Mouse (Mus musculus): ENCODE data around the gene Ankrd2. TPM values are rescaled to one million over a fixed set of nuclear protein-coding genes. Genes with fewer than 3 reads are reported as not detected.

Ankrd2 gene
- polyA plus RNA-seq, 1 experiment from 2014 or later = 0.42 TPM

DNA sequence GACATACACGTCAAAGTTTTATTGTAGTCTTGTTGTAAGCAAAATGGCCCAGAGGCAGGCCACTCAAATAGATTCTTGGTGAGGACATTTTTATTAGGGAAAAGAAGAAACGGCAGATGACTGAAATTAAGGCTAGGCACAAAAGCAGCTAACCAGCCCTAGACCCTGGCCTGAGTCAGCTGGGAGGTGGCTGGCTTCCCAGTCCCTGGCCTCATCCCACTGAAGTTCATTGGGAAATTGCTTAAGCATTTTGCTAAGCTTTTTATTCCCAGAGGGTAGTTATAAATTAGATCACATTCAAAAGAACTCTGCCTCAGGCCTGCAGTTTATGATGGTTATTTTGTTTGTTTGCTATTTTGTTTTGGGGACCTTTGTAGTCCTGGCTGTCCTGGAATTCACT is 20.1 kb downstream of the Ankrd2 start:
- WGBS = 79% methylated on average over 2 of the region's 2 CpGs
- Histone ChIP-seq H3K9ac (ENCODE audit: low read depth, low read length) (no peak overlapping the region), H3K4me2 (replicated peaks; ENCODE audit: low read depth) (no peak overlapping the region), H3K4me1 (replicated peaks; ENCODE audit: control insufficient read depth, insufficient read depth, low read length) (no peaks in the 10 kb centered on the region), H3K9me3 (ENCODE audit: control insufficient read depth) (no peaks in the 10 kb centered on the region), H3K36me3 (ENCODE audit: control insufficient read depth, insufficient read depth) (no peaks in the 10 kb centered on the region), H3K4me3 (ENCODE audit: low read depth, low read length) (no peak overlapping the region), H3K27me3 (replicated peaks; ENCODE audit: control insufficient read depth, insufficient read depth, low read length) (no peaks in the 10 kb centered on the region), H3K27ac (ENCODE audit: low read depth, low read length) (no peak overlapping the region)
- TF ChIP-seq CTCF (IDR thresholded peaks at IDR 0.05; ENCODE audit: low read depth) = no peak
- ATAC-seq = no peak

DNA sequence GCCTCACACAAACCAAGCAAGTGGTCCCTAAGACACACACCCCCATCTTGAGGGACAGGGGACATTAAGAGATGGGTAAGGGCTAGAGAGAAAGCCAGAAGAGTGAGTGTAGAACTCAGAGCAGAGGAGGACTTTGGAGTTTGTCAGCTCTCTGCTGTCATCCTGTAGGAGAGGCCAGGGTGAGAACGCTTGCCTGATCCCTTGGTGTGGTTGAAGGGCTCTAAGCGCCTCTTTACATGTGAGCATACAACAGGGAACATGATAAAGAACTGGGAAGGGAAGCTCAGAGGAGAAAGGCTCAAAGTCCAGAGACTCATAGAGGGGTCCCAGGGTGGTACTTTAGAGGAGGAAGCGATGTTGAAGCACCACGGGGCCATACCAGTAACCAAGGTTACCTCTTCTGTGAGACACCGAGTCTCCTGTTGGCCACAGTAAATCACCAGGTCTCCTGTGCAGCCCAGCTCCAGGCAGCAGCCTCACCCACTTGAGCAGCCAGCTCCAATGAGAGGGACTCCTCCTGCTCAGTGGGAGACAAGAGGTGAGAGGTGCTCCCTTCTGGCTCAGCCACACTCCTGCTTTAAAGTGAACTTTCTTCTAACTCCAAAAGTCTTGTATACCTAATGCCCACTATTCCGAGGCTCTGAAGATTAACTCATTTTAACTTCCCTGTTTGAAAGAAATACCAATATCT is 21.1 kb downstream of the Ankrd2 start:
- no peaks in the 10 kb centered on the region for H3K27me3 ChIP-seq (replicated peaks; ENCODE audit: control insufficient read depth, insufficient read depth, low read length)
- no peaks in the 10 kb centered on the region for H3K9me3 ChIP-seq (ENCODE audit: control insufficient read depth)
- no peak overlapping the region for H3K9ac ChIP-seq (ENCODE audit: low read depth, low read length)
- H3K4me1 ChIP-seq (replicated peaks; ENCODE audit: control insufficient read depth, insufficient read depth, low read length) = no peaks in the 10 kb centered on the region
- TF ChIP-seq CTCF (IDR thresholded peaks at IDR 0.05; ENCODE audit: low read depth) = no peak
- ATAC-seq = peak; percentile 71; the same call in 1 of the 2 replicates
- 49% methylated on average over 6 of the region's 6 CpGs for WGBS
- H3K27ac ChIP-seq (ENCODE audit: low read depth, low read length) = 0 out of 2 replicates have a peak overlapping the region, but pooled peaks have one; percentile 3
- no peak overlapping the region for H3K4me2 ChIP-seq (replicated peaks; ENCODE audit: low read depth)
- H3K4me3 ChIP-seq (ENCODE audit: low read depth, low read length) = no peak overlapping the region
- H3K36me3 ChIP-seq (ENCODE audit: control insufficient read depth, insufficient read depth) = no peaks in the 10 kb centered on the region

DNA sequence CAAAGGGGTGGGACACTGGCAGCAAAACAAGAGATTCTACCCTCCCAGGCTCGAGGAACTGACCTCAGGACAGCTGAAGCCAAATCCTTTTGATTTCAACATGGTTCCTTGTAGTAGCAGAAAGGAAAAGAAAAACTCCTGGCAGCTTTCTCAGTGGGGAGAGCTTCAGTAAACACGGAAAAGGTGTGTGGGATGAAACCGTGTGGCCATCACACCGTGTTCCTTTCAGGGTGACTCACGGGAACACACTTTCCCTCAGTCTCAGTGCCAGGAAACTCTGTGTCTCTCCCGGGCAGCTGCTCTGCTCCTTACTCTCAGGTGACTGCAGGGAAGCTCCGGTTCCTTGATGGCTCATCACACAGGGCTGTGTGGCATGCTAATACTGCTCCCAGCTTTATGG is 22.6 kb downstream of the Ankrd2 start:
- no peak for TF ChIP-seq CTCF (IDR thresholded peaks at IDR 0.05; ENCODE audit: low read depth)
- ATAC-seq = 0 out of 2 replicates have a peak, but pooled peaks have one; percentile 22
- WGBS = 43% methylated on average over 7 of the region's 7 CpGs

DNA sequence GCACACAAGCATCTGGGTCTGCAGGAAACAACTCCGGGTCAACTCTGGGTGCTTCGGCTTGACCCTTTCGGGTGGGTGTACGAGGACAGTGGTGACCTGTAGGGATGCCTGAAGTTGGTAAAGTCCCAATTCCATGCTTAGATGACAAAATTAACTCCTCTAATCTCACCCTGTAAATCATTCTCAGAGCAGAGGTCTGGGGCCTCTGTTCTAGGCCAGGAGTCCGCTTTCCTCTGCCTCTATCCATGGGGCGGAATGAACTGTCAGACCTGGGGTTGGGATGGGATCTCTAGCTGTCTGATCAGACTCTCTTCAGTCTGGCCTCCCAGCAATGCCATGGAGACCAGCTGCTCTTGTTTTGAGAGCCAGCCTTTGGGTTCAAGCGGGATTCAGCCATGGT is 25.6 kb downstream of the Ankrd2 start:
- H3K4me2 ChIP-seq (replicated peaks; ENCODE audit: low read depth) = no peak overlapping the region
- no peak for TF ChIP-seq CTCF (IDR thresholded peaks at IDR 0.05; ENCODE audit: low read depth)
- peak; percentile 60 for ATAC-seq
- 78% methylated on average over 7 of the region's 7 CpGs for WGBS
- no peaks in the 10 kb centered on the region for H3K36me3 ChIP-seq (ENCODE audit: control insufficient read depth, insufficient read depth)
- no peak overlapping the region for H3K4me3 ChIP-seq (ENCODE audit: low read depth, low read length)
- no peak overlapping the region for H3K9ac ChIP-seq (ENCODE audit: low read depth, low read length)
- H3K9me3 ChIP-seq (ENCODE audit: control insufficient read depth) = no peaks in the 10 kb centered on the region
- H3K27me3 ChIP-seq (replicated peaks; ENCODE audit: control insufficient read depth, insufficient read depth, low read length) = no peaks in the 10 kb centered on the region
- H3K4me1 ChIP-seq (replicated peaks; ENCODE audit: control insufficient read depth, insufficient read depth, low read length) = no peaks in the 10 kb centered on the region
- H3K27ac ChIP-seq (ENCODE audit: low read depth, low read length) = peak overlapping the region; percentile 63; the same call in 1 of the 2 replicates

More for the DNA sequence above, 22.6 kb downstream of the Ankrd2 start:
- Histone ChIP-seq H3K4me2 (replicated peaks; ENCODE audit: low read depth) (no peak overlapping the region), H3K36me3 (ENCODE audit: control insufficient read depth, insufficient read depth) (no peaks in the 10 kb centered on the region), H3K4me1 (replicated peaks; ENCODE audit: control insufficient read depth, insufficient read depth, low read length) (no peaks in the 10 kb centered on the region), H3K27me3 (replicated peaks; ENCODE audit: control insufficient read depth, insufficient read depth, low read length) (no peaks in the 10 kb centered on the region), H3K9ac (ENCODE audit: low read depth, low read length) (no peak overlapping the region), H3K4me3 (ENCODE audit: low read depth, low read length) (no peak overlapping the region), H3K27ac (ENCODE audit: low read depth, low read length) (no peak overlapping the region), H3K9me3 (ENCODE audit: control insufficient read depth) (no peaks in the 10 kb centered on the region)

DNA sequence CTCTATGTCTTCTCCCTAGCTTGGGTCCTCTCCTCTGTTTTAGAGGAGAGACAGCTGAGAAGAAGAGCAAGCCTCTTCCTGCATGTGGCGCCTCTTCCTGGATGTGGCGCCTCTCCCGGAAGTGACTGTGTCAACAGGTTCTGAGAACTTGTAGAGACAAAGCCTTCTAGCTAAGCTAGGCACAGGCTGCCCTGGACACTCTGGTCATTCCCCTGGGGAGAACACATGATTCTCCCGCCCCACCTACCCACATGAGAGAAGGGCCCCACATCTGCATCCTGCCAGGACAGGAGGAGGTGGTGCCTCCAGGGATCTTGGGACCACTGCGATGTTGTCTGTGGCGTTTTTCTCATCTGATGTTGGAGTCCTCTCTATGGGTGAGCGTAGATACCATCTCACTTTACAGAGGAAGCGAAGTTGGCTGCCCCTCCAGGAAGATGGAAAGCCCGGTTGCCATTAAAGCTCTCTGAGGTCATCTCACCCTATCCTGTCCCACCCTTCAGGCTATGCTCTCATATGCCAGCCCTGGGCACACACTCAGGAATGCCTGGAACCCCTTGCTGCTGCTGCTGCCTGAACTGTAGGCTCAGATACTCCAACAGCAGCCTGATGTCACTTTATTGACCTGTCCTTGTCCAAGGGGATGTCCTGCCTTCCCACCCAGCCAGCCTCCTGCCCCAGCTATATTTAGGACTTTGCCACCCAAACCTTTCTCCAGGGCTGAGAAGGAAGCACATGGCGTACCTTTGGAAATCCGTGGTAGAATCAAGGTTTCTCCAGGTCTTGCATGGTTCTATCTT is 32.8 kb downstream of the Ankrd2 start:
- ATAC-seq = no peak
- WGBS = 75% methylated on average over 11 of the region's 11 CpGs
- H3K36me3 ChIP-seq (ENCODE audit: control insufficient read depth, insufficient read depth) = no peaks in the 10 kb centered on the region
- H3K4me3 ChIP-seq (ENCODE audit: low read depth, low read length) = no peak overlapping the region
- H3K27me3 ChIP-seq (replicated peaks; ENCODE audit: control insufficient read depth, insufficient read depth, low read length) = no peaks in the 10 kb centered on the region
- H3K4me2 ChIP-seq (replicated peaks; ENCODE audit: low read depth) = no peak overlapping the region
- TF ChIP-seq CTCF (IDR thresholded peaks at IDR 0.05; ENCODE audit: low read depth) = no peak
- no peak overlapping the region for H3K9ac ChIP-seq (ENCODE audit: low read depth, low read length)
- H3K4me1 ChIP-seq (replicated peaks; ENCODE audit: control insufficient read depth, insufficient read depth, low read length) = peaks cover 4% of the 10 kb centered on the region; the same call in 1 of the 2 replicates
- H3K27ac ChIP-seq (ENCODE audit: low read depth, low read length) = no peak overlapping the region
- no peaks in the 10 kb centered on the region for H3K9me3 ChIP-seq (ENCODE audit: control insufficient read depth)

DNA sequence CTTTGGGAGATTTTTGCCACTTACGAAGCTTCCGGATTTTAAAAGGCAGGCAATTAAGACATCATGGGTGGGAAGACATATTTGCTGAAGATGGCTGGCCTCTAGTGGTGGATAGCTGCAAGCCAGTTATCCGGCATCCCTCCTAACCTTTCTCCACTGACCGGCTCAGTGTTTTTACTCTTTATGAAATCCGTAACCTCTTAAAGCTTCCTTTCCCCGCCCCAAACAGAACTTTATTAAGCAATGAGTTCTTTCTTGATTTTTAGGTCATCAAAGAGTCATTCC is 33.4 kb downstream of the Ankrd2 start:
- H3K4me1 ChIP-seq (replicated peaks; ENCODE audit: control insufficient read depth, insufficient read depth, low read length) = peaks cover 4% of the 10 kb centered on the region; the same call in 1 of the 2 replicates
- H3K4me2 ChIP-seq (replicated peaks; ENCODE audit: low read depth) = no peak overlapping the region
- 49% methylated on average over 6 of the region's 6 CpGs for WGBS
- H3K9ac ChIP-seq (ENCODE audit: low read depth, low read length) = no peak overlapping the region
- no peak overlapping the region for H3K27ac ChIP-seq (ENCODE audit: low read depth, low read length)
- TF ChIP-seq CTCF (IDR thresholded peaks at IDR 0.05; ENCODE audit: low read depth) = peak; percentile 79
- no peaks in the 10 kb centered on the region for H3K27me3 ChIP-seq (replicated peaks; ENCODE audit: control insufficient read depth, insufficient read depth, low read length)
- H3K9me3 ChIP-seq (ENCODE audit: control insufficient read depth) = no peaks in the 10 kb centered on the region
- H3K36me3 ChIP-seq (ENCODE audit: control insufficient read depth, insufficient read depth) = no peaks in the 10 kb centered on the region
- ATAC-seq = no peak
- H3K4me3 ChIP-seq (ENCODE audit: low read depth, low read length) = no peak overlapping the region
